In the genomic region with DNA sequence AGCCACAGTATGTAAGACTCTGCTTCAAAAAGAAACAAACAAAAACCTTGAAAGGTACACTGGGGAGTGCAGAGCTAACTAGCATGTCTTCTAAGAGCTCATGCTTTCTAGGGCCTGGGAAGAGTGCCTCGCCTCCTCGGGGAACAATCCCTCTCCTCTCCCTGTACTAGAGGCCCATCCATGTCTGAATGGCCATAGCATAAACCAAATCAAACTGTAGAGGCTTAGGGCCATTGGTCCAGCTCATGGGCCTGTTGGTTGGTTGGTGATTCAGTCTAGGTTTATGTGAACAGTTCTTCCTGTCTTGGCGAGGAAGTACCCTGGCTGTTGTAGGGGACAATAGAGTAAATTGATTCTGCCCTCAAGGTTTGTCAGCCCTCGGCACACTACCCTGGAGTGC, we compare ENCODE assay signal across 21 mouse cellular contexts.
DNase-seq lines count a peak whose midpoint lies in the region; ATAC-seq lines count a peak whose summit lies in the region.
"Had no signal": no experiment of that assay in that cellular context is flagged by ENCODE, and none has a peak within 500 bp of the region (broad histone marks: within the 10 kb centered on the region; RNA-seq: fewer than 3 reads in every experiment).

No protein-coding gene starts in this region.

- no peaks in the 10 kb centered on the region for H3K36me3 ChIP-seq in embryonic facial prominence, embryonic 13.5 days
- H3K36me3 ChIP-seq in embryonic facial prominence, embryonic 10.5 days (replicated peaks): no peaks in the 10 kb centered on the region
- H3K36me3 ChIP-seq in heart, embryonic 10.5 days: no peaks in the 10 kb centered on the region
- no peaks in the 10 kb centered on the region for H3K36me3 ChIP-seq in lung, embryonic 16.5 days (ENCODE audit: control insufficient read depth, insufficient read depth, low read length)
- H3K36me3 ChIP-seq: G1E had no signal

- intact Hi-C loops in heart, postnatal 25 days (cut with DNase I): no loop called here

- peaks cover 37% of the 10 kb centered on the region for H3K4me1 ChIP-seq in embryonic facial prominence, embryonic 13.5 days
- H3K4me1 ChIP-seq in embryonic facial prominence, embryonic 10.5 days: peaks cover 17% of the 10 kb centered on the region
- no peaks in the 10 kb centered on the region for H3K4me1 ChIP-seq in heart, embryonic 10.5 days
- peaks cover 20% of the 10 kb centered on the region for H3K4me1 ChIP-seq in lung, embryonic 16.5 days (replicated peaks; ENCODE audit: control insufficient read depth, insufficient read depth, low read length)

- ATAC-seq in embryonic facial prominence, embryonic 13.5 days (ENCODE audit: insufficient number of reproducible peaks, insufficient read depth, low FRiP score, low TSS enrichment, low read depth): no peak
- ATAC-seq in lung, embryonic 16.5 days (ENCODE audit: low read depth): no peak
- ATAC-seq: activated CD4-positive, CD25-positive, alpha-beta regulatory T cell, adult 4 months; CD4-positive, CD25-positive, alpha-beta regulatory T cell, adult 4 months; Patski had no signal

- H3K27me3 ChIP-seq in embryonic facial prominence, embryonic 13.5 days: no peaks in the 10 kb centered on the region
- H3K27me3 ChIP-seq in embryonic facial prominence, embryonic 10.5 days (replicated peaks; ENCODE audit: low read depth, poor library complexity, severe bottlenecking): no peaks in the 10 kb centered on the region
- no peaks in the 10 kb centered on the region for H3K27me3 ChIP-seq in heart, embryonic 10.5 days (ENCODE audit: insufficient read depth, poor library complexity, severe bottlenecking)
- no peaks in the 10 kb centered on the region for H3K27me3 ChIP-seq in lung, embryonic 16.5 days (ENCODE audit: control insufficient read depth, insufficient read depth, low read depth, low read length)
- H3K27me3 ChIP-seq: Patski had no signal

- H3K9me3 ChIP-seq in embryonic facial prominence, embryonic 13.5 days: no peaks in the 10 kb centered on the region
- H3K9me3 ChIP-seq in embryonic facial prominence, embryonic 10.5 days: no peaks in the 10 kb centered on the region
- H3K9me3 ChIP-seq in heart, embryonic 10.5 days: no peaks in the 10 kb centered on the region
- no peaks in the 10 kb centered on the region for H3K9me3 ChIP-seq in lung, embryonic 16.5 days (ENCODE audit: control insufficient read depth, low read length)

- no peak overlapping the region for H3K9ac ChIP-seq in embryonic facial prominence, embryonic 13.5 days
- H3K9ac ChIP-seq in lung, embryonic 16.5 days (ENCODE audit: low read length): no peak overlapping the region

- H3K4me3 ChIP-seq in embryonic facial prominence, embryonic 13.5 days: no peak overlapping the region
- H3K4me3 ChIP-seq in embryonic facial prominence, embryonic 10.5 days: no peak overlapping the region
- H3K4me3 ChIP-seq in heart, embryonic 10.5 days: no peak overlapping the region
- H3K4me3 ChIP-seq in lung, embryonic 16.5 days (ENCODE audit: low read length): no peak overlapping the region

- 0 out of 2 replicates have a peak overlapping the region, but pooled peaks have one; percentile 88 for H3K27ac ChIP-seq in embryonic facial prominence, embryonic 13.5 days
- no peak overlapping the region for H3K27ac ChIP-seq in embryonic facial prominence, embryonic 10.5 days (replicated peaks)
- no peak overlapping the region for H3K27ac ChIP-seq in heart, embryonic 10.5 days
- 0 out of 2 replicates have a peak overlapping the region, but pooled peaks have one; percentile 3 for H3K27ac ChIP-seq in lung, embryonic 16.5 days (ENCODE audit: low read length)

- DNase-seq in embryonic facial prominence, embryonic 10.5 days (ENCODE audit: low spot score): no peak
- peak; percentile 73 for DNase-seq in heart, adult 11 months
- no peak for DNase-seq in heart, postnatal 25 days (ENCODE audit: low spot score)
- peak; percentile 56 for DNase-seq in heart, embryonic 10.5 days (ENCODE audit: low spot score)
- no peak for DNase-seq in heart, adult 9 months (ENCODE audit: low spot score in 2 of 2)
- no peak for DNase-seq in lung, postnatal 25 days (ENCODE audit: low spot score)
- DNase-seq: adrenal gland, adult 2 months; adrenal gland, adult 8-10 months; adrenal gland, postnatal 10 days; adrenal gland, postnatal 14 days; adrenal gland, postnatal 25 days; adrenal gland, postnatal 36 days; B cell, adult 2 months; cerebellum, adult 11 months; cerebellum, adult 11-12 months had no signal

- no peak overlapping the region for H3K4me2 ChIP-seq in embryonic facial prominence, embryonic 13.5 days
- no peak overlapping the region for H3K4me2 ChIP-seq in lung, embryonic 16.5 days (ENCODE audit: low read depth, low read length)

- WGBS in embryonic facial prominence, embryonic 13.5 days: 72% methylated on average over 4 of the region's 4 CpGs
- WGBS in embryonic facial prominence, embryonic 10.5 days: 78% methylated on average over 4 of the region's 4 CpGs
- WGBS in heart, embryonic 10.5 days: 77% methylated on average over 4 of the region's 4 CpGs
- WGBS in lung, embryonic 16.5 days: 57% methylated on average over 4 of the region's 4 CpGs

Comparison
In these comparisons a context has a peak if more than half of its experiments do, and no peak if none do; other contexts are left out.
1. H3K27ac ChIP-seq: peak in embryonic facial prominence, embryonic 13.5 days (single experiment) and lung, embryonic 16.5 days (single experiment); none in embryonic facial prominence, embryonic 10.5 days (single experiment) and heart, embryonic 10.5 days (single experiment).
2. DNase-seq: peak in heart, adult 11 months (single experiment) and heart, embryonic 10.5 days (single experiment); none in embryonic facial prominence, embryonic 10.5 days (single experiment), heart, postnatal 25 days (single experiment), heart, adult 9 months (0 of 2) and lung, postnatal 25 days (single experiment).